Mouse (Mus musculus): ENCODE data around the gene Efcab11.

- TF ChIP-seq CTCF (IDR thresholded peaks at IDR 0.05; ENCODE audit: borderline replicate concordance, insufficient read depth, low read depth, low read length), result no peak
- no peak for TF ChIP-seq POLR2A (IDR thresholded peaks at IDR 0.05; ENCODE audit: borderline replicate concordance, insufficient read depth, low read length)
These were observed 126.3 kb downstream of the Efcab11 start for GRCm38 (mm10) chr12:99757754-99758526.
